ENCODE assay signal across 14 mouse cellular contexts in the genomic region with DNA sequence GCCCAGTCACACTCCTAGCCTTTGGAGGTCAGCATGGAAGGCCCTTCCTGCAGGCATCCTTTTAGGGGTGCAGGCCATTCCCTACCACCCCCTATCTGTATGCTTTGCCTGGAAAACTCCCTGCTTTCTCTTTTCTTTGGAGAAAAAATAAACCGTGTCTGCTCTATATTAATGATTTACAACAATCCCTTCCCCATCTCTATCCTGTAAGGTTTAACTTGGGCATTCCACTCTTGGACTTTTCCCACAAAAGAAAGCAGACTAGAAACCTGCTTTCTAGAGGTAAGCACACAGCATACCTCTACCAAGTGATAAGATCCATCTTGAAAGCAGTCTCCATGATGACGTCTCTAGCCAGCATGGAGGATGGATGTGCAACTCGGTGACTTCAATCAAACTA.
"Had no signal": no experiment of that assay in that cellular context is flagged by ENCODE, and none has a peak within 500 bp of the region (broad histone marks: within the 10 kb centered on the region; RNA-seq: fewer than 3 reads in every experiment).

No protein-coding gene starts in this region.

- H3K4me3 ChIP-seq: midbrain, embryonic 10.5 days; midbrain, embryonic 12.5 days; myocyte; neural tube, embryonic 13.5 days; neural tube, embryonic 15.5 days had no signal

- H3K4me2 ChIP-seq: lung, embryonic 14.5 days; midbrain, embryonic 12.5 days had no signal

- H3K27me3 ChIP-seq: midbrain, embryonic 12.5 days; neural tube, embryonic 13.5 days; neural tube, embryonic 15.5 days had no signal

- H3K9ac ChIP-seq: lung, embryonic 14.5 days; midbrain, embryonic 12.5 days; neural tube, embryonic 13.5 days; neural tube, embryonic 15.5 days had no signal

- H3K36me3 ChIP-seq: midbrain, embryonic 10.5 days; midbrain, embryonic 12.5 days; neural tube, embryonic 13.5 days; neural tube, embryonic 15.5 days had no signal

- H3K9me3 ChIP-seq: midbrain, embryonic 10.5 days; midbrain, embryonic 12.5 days; neural tube, embryonic 13.5 days; neural tube, embryonic 15.5 days had no signal

- DNase-seq: lung, embryonic 14.5 days; lung, postnatal 10 days; lung, postnatal 4 days; midbrain, embryonic 14.5 days; retina, postnatal 1 day; right cerebral cortex, adult 18-20 months; right cerebral cortex, postnatal 25 days; right cerebral cortex, postnatal 4 days; spleen, adult 18-20 months had no signal
